Mouse (Mus musculus) ES-E14 (cell line): ENCODE data around the gene R3hdm4. TPM values are rescaled to one million over a fixed set of nuclear protein-coding genes. Genes with fewer than 3 reads are reported as not detected.

Experiments
- DNase-seq: peaks from one replicate; pipeline ENCODE4 v3.0.0-alpha.2; 2013; ENCODE audit warnings: low read depth, low spot score
- H3K27ac ChIP-seq: 2 replicates; pipeline ENCODE4 v1.5.1; 2012; ENCODE audit warnings: low read depth, mild to moderate bottlenecking, low read length, moderate library complexity, mixed read lengths; ENCODE audit not compliant: poor library complexity, insufficient read depth, severe bottlenecking
- H3K36me3 ChIP-seq: 2 replicates; pipeline ENCODE4 v1.6.1; 2012; ENCODE audit warnings: mild to moderate bottlenecking, low read length, moderate library complexity, mixed read lengths; ENCODE audit not compliant: control insufficient read depth, poor library complexity, insufficient read depth, severe bottlenecking
- H3K4me1 ChIP-seq, 2 experiments: fragments of 150-350 bp in 1 of 2; sonication (generic) in 1 of 2; 2 replicates each; pipeline ENCODE4 v1.6.1; 2012; ENCODE audit warnings: low read length in 2 of 2, mild to moderate bottlenecking in 1 of 2, mixed read lengths in 1 of 2; ENCODE audit not compliant: control insufficient read depth in 2 of 2, insufficient read depth in 2 of 2, poor library complexity in 1 of 2
- H3K4me3 ChIP-seq, 2 experiments: fragments of 150-350 bp in 1 of 2; sonication (generic) in 1 of 2; 2 replicates each; pipeline ENCODE4 v1.5.1; 2012; ENCODE audit warnings: low read length in 2 of 2, low read depth in 1 of 2, mild to moderate bottlenecking in 1 of 2, mixed read lengths in 1 of 2; ENCODE audit not compliant: insufficient read depth in 1 of 2, poor library complexity in 1 of 2, severe bottlenecking in 1 of 2
- H3K9ac ChIP-seq: 2 replicates; pipeline ENCODE4 v1.6.1; 2012; ENCODE audit warnings: low read depth, mild to moderate bottlenecking, low read length, mixed read lengths; ENCODE audit not compliant: poor library complexity, insufficient read depth, severe bottlenecking
- H3K9me3 ChIP-seq: fragments of 150-350 bp; sonication (generic); 2 replicates; pipeline ENCODE4 v1.6.1; 2012; ENCODE audit warnings: low read depth, mild to moderate bottlenecking, low read length; ENCODE audit not compliant: control insufficient read depth, insufficient read depth
- CHD2 ChIP-seq: IDR thresholded peaks from 2 replicates; pipeline ENCODE4 v1.6.1; 2014; ENCODE audit warnings: mild to moderate bottlenecking, low read depth, low read length, inconsistent platforms
- HCFC1 ChIP-seq: IDR thresholded peaks from 2 replicates; pipeline ENCODE4 v1.6.1; 2012; ENCODE audit warnings: low read length, inconsistent platforms, borderline replicate concordance; ENCODE audit not compliant: insufficient read depth
- MAFK ChIP-seq: IDR thresholded peaks from 2 replicates; pipeline ENCODE4 v1.6.1; 2014; ENCODE audit warnings: mild to moderate bottlenecking, low read depth, low read length, inconsistent platforms; ENCODE audit not compliant: insufficient read depth
- ZC3H11A ChIP-seq: IDR thresholded peaks from 2 replicates; pipeline ENCODE4 v1.6.1; 2012; ENCODE audit warnings: low read depth, mild to moderate bottlenecking, inconsistent platforms, low read length, borderline replicate concordance
- ZNF384 ChIP-seq: IDR thresholded peaks from 2 replicates; pipeline ENCODE4 v1.6.1; 2012; ENCODE audit warnings: low read depth, low read length, inconsistent platforms
- in situ Hi-C, 2 experiments: fragments of 600-800 bp; cut with MboI; formaldehyde crosslinking; loops; one replicate each; pipeline ENCODE4 v1.15.1; 2025; ENCODE audit warnings: low sequenced_read_pairs in 2 of 2, inconsistent platforms in 1 of 2; ENCODE audit not compliant: unreplicated experiment in 2 of 2
- total RNA-seq: library from RNA; depleted of rRNA; stranded (reverse); fragments of 300-350 nt; gene quantifications from 2 replicates; pipeline ENCODE4 v1.2.3, GENCODE M21; 2012

The R3hdm4 gene
- total RNA-seq, 1 experiment, result 24.0 TPM

DNA sequence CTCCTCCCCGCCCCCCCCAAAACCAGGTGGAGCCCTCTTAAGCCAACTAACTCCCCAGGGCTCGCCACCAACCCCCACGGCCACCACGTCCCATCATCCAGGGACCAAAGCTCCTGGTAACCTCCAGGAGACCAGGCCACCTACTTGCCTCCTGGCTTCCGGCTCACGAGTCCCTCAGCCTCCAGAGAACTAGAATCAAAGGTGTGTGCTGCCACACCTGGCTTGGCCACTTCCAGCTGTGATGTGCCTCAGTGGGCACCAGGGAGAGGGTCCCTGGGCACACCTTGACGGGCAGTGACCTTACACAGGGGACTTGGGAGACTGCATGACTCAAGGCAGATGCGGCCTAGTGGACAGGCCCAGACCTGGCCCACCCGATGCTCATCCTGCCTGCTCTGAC lies 34.7 kb upstream of the R3hdm4 start:
- in situ Hi-C loops, result no loop called here
- peaks cover 0 to 22% of the 10 kb centered on the region in 2 experiments; a peak in 2 of 4 replicates for H3K4me1 ChIP-seq
- no peaks in the 10 kb centered on the region for H3K9me3 ChIP-seq
- no peak overlapping the region for H3K4me3 ChIP-seq
- peak overlapping the region; percentile 7; the same call in 1 of the 2 replicates for H3K9ac ChIP-seq
- H3K27ac ChIP-seq, result peak overlapping the region; percentile 83
- TF ChIP-seq HCFC1 (no peak), ZNF384 (no peak)
- no peak for DNase-seq
- peaks cover 1% of the 10 kb centered on the region; the same call in 1 of the 2 replicates for H3K36me3 ChIP-seq

- Histone ChIP-seq H3K4me3 (no peak overlapping the region), H3K9ac (no peak overlapping the region), H3K9me3 (no peaks in the 10 kb centered on the region), H3K27ac (no peak overlapping the region), H3K4me1 (peaks cover 0 to 25% of the 10 kb centered on the region in 2 experiments; a peak in 2 of 4 replicates), H3K36me3 (peaks cover 2% of the 10 kb centered on the region; the same call in 1 of the 2 replicates)
- no peak for DNase-seq
- in situ Hi-C loops, result no loop called here
- no peak for TF ChIP-seq ZC3H11A
- TF ChIP-seq CHD2, result no peak
- TF ChIP-seq ZNF384, result no peak
Observed at GRCm38 (mm10) chr10:79953946-79954345, 32.9 kb upstream of the R3hdm4 start.

DNA sequence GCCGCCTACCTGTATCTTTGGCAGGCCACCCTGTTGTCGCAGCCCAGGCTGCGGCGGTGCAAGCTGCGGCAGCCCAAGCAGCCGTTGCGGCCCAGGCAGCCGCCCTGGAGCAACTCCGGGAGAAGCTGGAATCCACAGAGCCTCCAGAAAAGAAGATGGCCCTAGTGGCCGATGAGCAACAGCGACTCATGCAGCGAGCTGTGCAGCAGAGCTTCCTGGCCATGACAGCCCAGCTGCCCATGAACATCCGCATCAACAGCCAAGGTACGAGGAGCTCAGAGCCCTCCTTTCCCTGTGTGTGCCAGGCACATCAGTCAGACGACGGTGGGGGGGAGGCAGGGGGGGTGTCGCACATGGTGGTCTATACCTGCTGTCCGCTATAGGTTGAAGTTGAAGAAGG lies 29.7 kb upstream of the R3hdm4 start:
- no peaks in the 10 kb centered on the region for H3K9me3 ChIP-seq
- no peak for DNase-seq
- peaks cover 2% of the 10 kb centered on the region; the same call in 1 of the 2 replicates for H3K36me3 ChIP-seq
- no peak overlapping the region for H3K27ac ChIP-seq
- H3K4me1 ChIP-seq, result peaks cover 0 to 12% of the 10 kb centered on the region in 2 experiments; a peak in 2 of 4 replicates
- no peak overlapping the region for H3K9ac ChIP-seq
- no peak overlapping the region; a peak in 1 of 4 replicates for H3K4me3 ChIP-seq
- no peak for TF ChIP-seq MAFK
- TF ChIP-seq HCFC1, result no peak
- TF ChIP-seq ZC3H11A, result no peak
- no peak for TF ChIP-seq ZNF384
- no peak for TF ChIP-seq CHD2
- in situ Hi-C loops, result no loop called here

GRCm38 (mm10) chr10:79949873-79950272 lies 28.9 kb upstream of the R3hdm4 start:
- peaks cover 2% of the 10 kb centered on the region; the same call in 1 of the 2 replicates for H3K36me3 ChIP-seq

GRCm38 (mm10) chr10:79947502-79947901 lies 26.5 kb upstream of the R3hdm4 start:
- in situ Hi-C loops, result no loop called here
- TF ChIP-seq ZNF384, result no peak
- no peak overlapping the region for H3K27ac ChIP-seq
- H3K36me3 ChIP-seq, result peaks cover 2% of the 10 kb centered on the region; the same call in 1 of the 2 replicates
- no peak overlapping the region for H3K9ac ChIP-seq
- DNase-seq, result no peak
- H3K4me3 ChIP-seq, result no peak overlapping the region
- peaks cover 0 to 10% of the 10 kb centered on the region in 2 experiments; a peak in 1 of 4 replicates for H3K4me1 ChIP-seq
- no peaks in the 10 kb centered on the region for H3K9me3 ChIP-seq

More at GRCm38 (mm10) chr10:79949873-79950272, 28.9 kb upstream of the R3hdm4 start:
- in situ Hi-C loops, result no loop called here
- Histone ChIP-seq H3K9me3 (no peaks in the 10 kb centered on the region), H3K4me1 (peaks cover 0 to 10% of the 10 kb centered on the region in 2 experiments; a peak in 1 of 4 replicates), H3K9ac (no peak overlapping the region), H3K4me3 (no peak overlapping the region), H3K27ac (no peak overlapping the region)
- no peak for DNase-seq
- TF ChIP-seq ZNF384, result no peak
- no peak for TF ChIP-seq HCFC1
- TF ChIP-seq ZC3H11A, result no peak
- TF ChIP-seq CHD2, result no peak
- no peak for TF ChIP-seq MAFK
